Mouse (Mus musculus): ENCODE results near the gene Ranbp1. TPM values are rescaled to one million over a fixed set of nuclear protein-coding genes. Genes with fewer than 3 reads are reported as not detected.
"Not testable (repeated sequence)": the region's sequence is repeated elsewhere in the genome, so short reads cannot be mapped to it uniquely, and the experiment has no call there.

Ranbp1 gene
- polyA plus RNA-seq (2017; shearing (Covaris generic)): 100 to 1,000 TPM; 141 to 268 (median 158) TPM

DNA sequence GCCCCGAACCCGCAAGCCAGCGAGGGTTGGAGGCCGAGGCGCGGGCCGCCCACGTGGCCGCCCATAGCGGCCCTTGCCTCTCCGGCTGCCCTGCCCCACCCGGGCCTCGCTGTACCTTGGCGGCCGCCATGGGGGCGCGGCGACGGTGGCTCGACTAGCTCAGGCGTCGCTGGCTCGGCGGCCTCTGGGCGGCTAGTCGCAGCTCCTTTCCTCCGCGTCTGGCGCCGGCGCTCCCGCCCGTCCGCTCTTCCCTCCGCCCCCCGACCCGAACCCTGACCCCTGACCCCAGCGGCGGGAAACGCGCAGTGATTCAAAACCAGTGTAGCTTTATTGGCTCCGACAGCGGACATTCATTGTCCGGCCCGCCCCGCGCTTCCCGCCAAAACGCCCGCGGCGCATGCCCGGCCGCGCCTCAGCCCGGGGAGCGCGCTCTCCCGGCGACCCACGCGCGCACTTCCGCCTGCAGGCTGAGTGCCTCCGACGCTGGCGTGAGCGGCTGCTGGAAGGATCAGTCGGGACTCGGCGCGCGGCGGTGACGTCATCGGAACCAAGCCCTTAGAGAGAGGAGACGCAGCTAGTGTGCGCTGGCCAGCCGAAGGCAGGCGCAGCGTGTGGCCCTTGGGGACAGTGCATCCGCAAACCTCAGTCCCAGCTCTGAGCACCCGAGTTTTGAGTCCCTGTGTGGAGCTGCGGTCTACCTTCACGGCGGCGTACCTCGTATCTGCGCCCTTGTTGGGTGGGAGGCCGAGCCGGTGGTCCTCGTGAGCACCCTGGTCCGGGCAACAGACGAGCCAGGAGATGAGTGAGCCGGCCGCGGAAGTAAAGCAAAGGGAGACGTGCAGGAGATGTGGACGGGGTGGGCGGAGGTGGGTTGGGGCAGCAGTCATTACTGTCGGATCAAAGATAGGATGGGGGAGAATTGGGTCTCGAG lies at the start of gene Ranbp1, which contains the start of gene Trmt2a:
Ranbp1 (minus strand) TSS at position 300 of the 931 bp plus-strand sequence.
Trmt2a (plus strand) TSS at position 247 of the 931 bp plus-strand sequence.
- peak; percentile 89 for ATAC-seq

DNA sequence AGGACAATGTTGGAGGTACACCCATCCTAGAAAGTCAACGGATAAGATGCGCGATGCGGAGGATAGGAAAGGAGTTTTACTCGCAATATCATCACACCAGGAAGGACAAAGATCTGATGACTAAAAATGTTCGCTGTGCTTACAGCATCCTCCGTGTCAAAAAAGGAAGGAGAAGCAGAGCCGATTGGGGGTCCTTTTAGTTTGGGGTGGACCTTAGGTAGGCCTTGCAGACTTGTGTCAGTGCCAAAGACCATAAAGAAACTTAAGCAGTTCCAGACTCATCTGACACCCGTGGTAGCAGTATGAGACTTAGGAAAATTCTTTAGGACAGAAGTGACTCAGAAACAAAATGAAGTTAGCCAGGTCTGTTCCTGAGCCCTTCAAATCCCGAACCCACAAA lies 41.1 kb upstream of the Ranbp1 start:
- not testable (repeated sequence) for ATAC-seq

DNA sequence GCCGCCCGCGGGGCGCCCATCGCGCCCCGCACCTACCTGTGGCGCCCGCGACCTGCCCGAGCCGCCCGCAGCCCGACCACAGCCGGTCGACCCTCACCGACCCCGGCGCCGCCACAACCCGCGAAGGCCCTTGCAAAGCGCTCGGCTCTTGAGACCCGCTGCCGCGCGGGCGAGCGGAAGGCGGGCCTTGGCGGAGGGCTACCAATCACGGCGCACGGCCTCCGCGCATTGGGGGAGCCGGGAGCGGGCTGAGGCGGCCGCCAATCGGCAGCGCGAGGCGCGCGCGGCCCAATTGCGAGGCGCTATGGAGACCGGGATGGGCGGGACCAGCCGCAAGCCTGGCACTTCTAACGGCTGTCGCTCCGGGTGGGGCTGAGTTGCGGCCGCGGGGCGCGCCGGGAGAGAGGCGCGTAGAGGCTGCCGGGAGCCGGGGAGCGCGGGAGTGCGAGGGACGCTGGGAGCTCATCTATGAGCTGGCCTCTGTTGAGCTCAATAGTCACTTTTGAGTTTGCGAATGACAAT lies 40.6 kb upstream of the Ranbp1 start, which contains the start of gene Dgcr8:
Dgcr8 (minus strand) TSS at position 180 of the 522 bp plus-strand sequence.
- ATAC-seq: peak; percentile 96

DNA sequence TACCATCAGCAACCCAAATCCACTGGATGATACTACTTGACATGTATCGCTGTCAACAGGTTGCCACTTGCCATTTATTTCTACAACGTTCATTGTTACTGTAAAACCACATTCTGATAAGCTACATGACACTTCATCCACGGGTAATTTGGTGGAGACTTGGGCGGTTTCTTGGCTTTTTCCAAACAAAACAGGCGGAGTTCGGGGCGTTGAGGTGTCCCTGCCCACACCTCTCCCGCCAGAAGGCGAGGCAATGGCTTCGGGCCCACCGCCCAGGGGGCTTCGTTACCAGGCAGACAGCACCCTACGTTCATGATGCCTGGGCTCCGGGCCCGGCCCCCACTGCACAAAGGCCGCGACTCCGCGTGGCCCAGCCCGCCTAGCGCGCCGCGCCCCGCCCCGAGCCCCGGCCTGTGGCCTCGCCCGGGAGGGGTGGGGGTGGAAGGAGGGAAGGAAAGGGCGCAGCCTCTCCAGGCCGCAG lies 40.1 kb upstream of the Ranbp1 start:
- ATAC-seq: peak; percentile 64

DNA sequence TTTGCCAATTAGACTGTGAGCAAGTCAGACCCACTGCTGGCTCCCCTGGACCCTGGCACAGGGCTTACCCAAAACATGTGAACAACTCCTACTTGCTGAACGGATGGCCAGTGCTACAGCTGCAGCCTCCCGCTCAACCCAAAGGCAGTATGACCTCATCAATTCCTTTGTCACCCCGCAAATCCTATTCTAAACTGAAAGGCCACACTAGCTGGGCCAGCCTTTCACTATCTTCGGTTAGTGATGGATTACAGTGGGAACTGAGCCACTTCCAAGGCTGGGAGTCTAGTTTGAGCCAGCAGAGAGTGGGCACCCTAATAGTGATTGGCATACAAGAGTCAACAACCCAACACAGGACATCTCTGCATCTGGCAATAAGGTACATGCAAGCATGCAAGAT lies 39.6 kb upstream of the Ranbp1 start:
- ATAC-seq: no peak

DNA sequence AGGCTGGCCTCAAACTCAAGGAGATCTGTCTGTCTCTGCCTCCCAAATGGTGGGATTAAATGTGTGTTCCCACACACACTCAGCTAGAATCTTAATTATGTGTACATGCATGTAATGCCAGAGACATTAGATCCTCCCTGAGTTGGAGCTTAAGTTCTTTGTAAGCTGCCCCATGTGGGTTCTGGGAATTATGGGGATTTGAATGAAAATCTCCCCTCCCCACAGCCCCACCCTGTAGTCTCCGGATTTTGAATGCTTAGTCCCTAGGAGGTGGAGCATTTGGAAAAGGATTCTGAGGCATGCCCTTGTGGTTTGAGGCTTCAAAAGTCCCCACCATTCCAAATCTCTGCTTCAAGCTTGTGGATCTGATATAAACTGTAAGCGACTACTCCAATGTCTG lies 26.6 kb upstream of the Ranbp1 start:
- no peak for ATAC-seq

DNA sequence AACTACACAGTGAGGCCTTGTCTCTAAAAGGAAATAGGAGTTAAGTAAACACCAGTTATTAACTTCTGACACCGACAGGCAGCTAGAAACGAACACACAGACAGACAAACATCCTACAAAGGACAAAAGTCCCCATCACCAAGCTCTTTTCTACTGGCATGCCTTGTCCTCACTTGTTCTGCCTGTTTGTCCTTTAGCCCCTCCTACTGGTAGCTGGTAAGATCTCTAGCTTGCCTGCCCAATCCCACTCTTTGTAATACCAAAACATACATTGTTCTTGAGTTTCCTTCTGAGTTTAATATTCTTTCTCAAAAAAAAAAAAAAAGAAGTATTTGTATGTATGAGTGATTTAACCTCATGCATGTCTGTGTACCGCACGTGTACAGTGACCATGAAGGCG lies 19.6 kb upstream of the Ranbp1 start:
- ATAC-seq: no peak

DNA sequence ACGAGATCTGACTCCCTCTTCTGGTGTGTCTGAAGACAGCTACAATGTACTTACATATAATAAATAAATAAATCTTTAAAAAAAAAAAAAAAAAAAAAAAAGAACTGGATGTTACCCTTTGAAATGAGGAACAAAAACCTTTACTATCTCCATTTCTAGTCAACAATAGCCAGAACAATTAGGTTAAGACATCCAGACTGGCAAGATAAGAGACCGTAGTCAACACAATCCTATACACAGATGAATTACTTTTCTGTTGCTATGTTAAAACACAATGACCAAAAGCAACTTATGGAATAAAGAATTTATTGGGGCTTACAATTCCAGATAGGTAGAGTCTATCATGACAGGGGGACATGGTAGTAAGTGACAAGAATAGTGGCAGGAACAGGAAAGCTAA lies 16.5 kb upstream of the Ranbp1 start:
- no peak for ATAC-seq

DNA sequence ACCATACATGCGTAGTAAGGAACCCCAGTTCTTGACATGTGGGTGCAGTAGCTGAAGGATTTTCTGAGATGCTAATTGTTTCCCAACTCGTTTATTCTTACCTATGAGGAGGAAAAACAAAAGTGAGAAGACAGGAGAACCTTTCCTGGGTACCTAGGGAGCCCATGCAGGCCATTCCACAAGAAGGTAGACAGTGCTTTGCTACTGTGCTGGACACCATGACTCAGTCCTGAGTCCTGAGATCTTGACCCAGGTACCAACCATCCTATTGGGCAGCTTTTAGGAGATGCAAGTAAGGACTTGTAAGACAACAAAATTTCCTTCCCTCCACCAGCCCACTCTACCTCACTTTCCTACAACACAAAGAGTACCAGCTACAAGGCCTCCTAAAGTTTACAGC lies 9.7 kb upstream of the Ranbp1 start, which contains the start of gene Gm49776:
Gm49776 (minus strand) TSS at position 101 of the 400 bp plus-strand sequence.
- ATAC-seq: no peak

DNA sequence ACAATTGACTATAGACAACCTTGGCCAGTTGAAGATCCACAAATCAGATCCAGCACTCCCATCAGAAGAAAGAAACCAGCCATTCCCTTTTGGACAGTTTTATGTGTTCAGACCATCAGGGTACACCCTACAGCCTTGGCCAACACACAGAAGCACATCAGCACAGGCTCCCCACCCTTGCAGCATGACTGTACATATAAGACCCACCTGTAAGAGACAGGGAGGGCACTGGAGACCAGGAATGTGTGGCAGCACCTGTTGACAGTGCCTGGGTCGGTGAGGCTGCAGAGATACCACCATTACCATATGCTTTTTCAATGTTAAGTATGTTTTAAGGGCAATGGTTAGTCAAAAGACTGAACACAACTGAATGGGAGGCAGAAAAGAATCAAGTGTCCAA lies 5.3 kb upstream of the Ranbp1 start:
- ATAC-seq: no peak

DNA sequence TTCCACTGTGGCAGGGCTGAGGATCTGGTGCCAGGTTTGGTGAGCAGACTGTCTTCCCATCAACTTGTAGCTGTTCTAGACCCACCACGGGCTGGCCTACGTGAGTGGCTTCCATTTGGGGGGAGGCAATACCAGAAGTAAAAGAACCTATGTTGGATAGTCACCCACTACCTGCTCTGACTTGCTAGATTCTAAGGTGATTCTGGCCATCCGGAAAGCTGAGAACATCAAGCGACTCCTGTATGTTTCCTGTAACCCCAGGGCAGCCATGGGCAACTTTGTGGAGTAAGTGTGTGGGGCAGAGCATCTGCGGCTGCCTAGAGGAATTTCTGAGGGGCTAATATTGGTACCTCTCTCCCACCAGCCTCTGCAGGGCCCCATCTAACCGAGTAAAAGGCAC lies 4.2 kb upstream of the Ranbp1 start:
- no peak for ATAC-seq

DNA sequence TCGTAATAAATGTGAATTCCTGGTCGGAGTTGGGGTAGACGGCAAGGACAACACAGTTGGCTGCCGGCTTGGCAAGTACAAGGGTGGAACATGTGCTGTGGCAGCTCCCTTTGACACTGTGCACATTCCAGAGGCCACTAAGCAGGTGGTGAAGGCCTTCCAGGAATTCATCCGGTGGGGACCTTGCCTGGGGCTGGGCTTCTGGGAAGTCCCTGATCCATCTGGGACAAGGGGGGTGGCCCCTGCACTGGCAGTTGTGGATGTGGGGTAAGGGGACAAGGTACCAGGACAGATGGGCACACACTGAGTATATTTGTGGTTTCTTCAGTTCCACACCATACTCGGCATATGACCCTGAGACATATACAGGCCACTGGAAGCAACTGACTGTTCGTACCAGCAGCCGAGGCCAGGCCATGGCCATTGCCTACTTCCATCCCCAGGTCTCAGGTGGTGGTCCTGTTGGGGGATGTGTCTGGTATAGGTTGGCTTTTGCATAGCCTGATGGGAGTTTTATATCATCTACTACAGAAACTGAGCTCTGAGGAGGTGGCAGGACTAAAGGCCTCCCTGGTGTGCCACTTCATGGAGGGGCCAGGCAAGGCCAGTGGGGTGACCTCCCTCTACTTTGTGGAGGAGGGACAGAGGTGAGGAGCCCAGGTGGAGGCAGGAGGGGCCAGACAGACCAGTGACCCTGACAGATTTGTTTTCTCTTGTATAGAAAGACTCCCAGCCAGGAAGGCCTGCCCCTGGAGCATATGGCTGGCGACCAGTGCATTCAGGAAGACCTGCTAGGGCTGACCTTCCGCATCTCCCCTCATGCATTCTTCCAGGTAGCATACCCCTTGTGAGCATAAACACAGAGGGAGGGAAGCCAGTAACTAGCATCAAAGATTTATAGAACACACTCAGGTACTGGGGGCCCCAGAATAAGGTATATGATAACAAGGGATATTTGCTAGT lies 2.6 kb upstream of the Ranbp1 start:
- ATAC-seq: no peak

DNA sequence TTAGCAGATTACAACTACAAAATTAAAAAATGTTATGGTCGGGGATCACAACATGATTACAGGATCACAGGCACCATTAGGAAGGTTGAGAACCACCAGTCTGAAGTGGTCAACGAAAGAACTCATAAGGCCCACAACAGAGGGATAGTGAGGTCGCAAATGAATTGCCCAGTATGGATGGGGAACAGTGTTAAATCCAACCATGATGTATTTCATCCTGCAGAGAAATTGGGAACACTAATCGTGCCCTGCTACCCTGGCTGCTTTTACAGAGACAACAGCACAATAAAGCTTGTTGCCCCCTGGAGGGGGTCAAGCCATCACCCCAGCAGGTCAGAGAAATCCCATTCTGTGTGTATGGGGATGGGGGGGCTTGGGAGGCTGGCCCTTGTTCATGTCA lies 1.7 kb upstream of the Ranbp1 start:
- no peak for ATAC-seq

DNA sequence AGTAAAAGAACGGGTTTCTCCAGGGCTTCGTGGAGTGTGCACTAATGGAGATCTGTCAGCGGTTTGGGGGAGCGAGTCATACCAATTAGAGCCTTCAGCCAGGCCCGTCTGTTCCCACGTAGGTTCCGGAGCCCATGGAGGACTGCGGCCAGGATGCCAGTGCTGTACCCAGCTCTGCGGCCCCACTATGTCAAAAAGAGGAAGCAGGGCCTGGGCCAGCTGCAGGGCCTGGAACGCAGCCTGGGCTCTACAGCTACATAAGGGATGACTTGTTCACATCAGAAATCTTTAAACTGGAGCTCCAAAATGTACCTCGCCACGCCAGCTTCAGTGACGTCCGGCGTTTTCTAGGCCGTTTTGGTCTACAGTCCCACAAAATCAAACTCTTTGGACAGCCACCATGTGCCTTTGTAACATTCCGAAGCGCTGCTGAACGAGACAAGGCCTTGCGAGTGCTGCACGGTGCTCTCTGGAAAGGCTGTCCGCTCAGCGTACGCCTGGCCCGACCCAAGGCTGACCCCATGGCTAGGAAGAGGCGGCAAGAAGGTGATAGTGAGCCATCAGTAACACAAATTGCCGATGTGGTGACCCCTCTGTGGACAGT lies 934 bp upstream of the Ranbp1 start:
- peak; percentile 6 for ATAC-seq

DNA sequence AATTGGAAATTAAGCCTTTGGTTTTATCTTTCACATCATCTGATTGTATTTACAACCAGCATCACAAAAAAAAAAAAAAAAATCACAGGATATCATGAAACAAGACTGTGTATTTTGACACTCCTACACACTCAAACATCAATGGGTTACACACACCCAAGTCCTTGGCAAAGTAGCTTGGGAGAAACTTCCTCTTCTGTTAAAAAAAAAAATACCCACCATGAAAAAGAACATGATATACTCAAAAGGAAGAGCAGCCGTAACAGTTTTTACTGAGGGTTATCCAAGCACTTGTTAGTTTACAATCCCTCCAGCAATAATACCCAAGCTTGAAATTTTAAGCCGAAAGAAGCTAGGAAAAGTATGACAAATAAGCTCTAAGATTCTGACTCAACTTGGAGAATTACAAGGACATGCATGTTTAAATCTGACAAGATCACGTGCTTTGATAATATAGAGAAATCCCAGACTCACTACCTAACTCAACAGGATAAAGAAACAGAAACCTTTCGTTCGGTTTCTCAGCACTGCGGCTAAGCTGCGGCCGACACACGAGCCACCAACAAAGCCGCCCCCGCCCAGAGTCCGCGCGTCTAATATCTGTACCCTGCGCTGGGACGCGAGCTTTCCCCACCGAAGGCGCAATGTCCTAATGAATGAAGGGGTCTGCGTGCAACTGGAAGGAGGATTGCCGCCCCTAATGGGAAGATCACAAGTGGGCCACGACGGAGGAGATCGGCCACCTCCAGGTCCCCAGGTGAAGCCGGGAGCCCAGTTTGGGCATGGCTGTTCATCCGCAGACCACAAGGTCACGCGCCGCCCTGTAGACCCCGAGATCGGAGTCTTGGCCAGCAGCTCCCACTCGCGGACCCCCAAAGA lies 772 bp downstream of the Ranbp1 start:
- peak; percentile 9 for ATAC-seq

DNA sequence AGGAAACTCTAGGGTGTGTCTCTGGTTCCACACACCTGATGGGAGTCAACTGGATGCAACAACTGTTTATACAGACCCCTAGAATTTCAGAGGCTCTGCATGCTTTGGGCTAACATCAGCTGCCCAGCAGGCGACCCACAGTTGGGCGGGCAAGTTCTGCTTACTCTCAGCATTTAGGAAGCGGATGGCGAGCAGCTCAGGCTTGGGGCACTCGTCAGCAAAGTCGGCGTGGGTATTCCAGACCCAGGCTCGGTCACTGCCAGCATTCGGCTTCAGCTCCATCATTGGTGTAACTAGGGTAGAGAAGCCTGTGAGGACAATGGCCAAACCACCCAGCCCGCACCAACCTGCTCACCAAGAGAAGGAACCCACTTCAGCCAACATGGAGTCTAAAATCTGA lies 7.0 kb downstream of the Ranbp1 start:
- no peak for ATAC-seq

DNA sequence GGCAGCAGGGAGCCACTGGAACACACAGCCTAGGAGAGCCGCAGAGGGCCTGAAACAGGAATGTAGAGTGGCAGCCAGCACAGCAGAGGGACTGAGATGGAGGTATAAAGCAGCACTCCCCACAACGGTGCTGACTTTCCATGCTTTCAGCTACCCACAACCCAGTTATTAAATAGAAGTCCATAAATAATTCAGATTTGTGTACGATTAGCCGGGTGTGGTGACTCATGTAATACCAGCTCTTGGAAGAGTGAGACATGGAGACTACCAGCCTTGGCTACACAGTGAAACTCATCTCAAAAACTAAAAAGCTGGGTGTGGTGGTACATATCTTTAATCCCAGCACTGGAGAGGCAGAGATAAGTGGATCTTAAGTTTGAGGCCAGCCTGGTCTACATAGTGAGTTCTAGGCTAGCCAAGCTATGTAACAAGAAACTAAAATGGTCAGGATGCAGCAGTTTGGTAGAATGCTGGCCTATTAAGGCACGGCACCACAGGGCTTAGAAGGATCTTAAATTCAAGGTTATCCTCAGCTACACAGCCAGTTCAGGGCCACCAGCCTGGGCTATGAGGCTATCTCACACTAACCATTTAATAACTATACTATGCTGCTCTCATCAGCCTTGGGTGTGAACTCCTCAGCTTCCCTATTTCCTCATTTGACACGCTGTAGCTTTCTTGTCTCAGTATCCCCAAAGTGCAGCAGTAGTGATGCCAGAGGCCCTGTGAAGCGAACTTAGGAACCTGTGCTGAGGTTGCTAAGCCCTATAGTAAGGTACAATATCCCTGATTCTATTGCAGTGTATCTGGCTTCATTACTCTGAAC lies 11.6 kb downstream of the Ranbp1 start:
- no peak for ATAC-seq

DNA sequence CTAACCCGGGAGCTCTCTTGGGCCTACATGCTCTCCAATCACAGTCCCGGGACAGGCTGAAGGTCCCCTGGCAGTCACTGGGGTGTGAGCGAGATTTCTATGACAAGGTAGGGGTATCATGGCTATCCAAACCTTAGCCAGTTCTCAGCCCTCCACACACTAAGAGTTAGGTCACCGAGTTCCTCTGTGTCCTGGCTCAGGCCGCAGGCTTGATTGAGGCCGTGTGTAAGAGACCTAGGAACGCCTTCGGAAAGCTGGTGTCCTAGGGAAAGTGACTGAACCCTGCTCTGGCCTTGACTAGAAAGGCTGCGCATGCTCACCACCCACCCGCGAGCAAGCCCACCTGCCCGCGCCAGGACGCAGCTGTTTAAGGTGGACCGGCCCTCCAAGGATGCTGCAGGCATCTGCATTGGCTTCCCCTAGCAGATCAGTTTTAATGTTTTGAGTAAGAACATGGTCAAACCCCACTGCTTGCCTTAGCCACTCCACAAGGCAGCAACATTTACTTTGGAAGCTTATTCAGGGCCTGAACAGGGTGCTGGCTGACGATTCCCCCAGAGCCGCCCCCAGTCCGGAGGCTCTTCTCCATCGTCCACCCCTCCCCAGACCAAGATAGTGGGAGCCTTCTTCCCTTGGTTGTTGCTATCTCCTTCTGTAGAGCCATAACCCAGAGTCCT lies 13.0 kb downstream of the Ranbp1 start:
- ATAC-seq: peak; percentile 26

DNA sequence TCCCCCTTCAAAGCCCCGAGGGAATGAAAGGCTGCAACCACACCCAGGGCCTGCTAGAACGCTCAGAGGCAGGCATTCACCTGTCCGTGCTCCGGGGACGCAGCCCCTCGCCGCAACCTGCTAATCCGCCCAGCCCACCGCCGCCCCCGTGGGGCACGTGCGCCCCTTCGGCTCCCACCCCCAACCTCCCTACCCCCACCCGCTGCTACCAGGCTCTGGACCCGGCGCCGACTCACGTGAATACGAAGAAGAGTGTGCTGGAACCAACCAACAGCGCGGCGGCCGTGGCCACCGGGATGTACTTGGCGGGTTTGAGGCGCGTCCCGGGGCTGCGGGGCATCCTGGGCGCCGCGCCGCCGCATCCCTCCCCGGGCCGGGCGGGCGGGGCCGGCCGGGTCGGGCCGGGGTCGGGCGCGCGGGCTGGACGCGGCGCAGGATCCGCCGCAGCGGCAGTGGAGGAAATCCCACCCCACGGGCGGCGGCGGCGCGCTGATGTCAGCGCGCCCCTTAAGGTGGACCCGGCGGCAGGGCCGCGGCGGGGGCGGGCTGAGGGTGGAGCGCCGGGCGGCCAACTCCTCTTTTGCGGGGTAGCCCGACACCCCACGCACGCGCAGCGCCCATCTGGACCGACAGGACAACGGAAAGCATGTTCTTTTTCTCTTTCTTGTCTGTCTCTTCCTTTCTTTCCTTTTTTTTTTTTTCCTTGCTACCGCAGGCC lies 13.7 kb downstream of the Ranbp1 start, which contains the start of gene Zdhhc8:
Zdhhc8 (minus strand) TSS at position 466 of the 718 bp plus-strand sequence.
- peak; percentile 72 for ATAC-seq
